Mouse (Mus musculus) intestine, embryonic 15.5 days (tissue): ENCODE data around the gene Nyap1. TPM values are rescaled to one million over a fixed set of nuclear protein-coding genes. Genes with fewer than 3 reads are reported as not detected.

Experiments used
- polyA plus RNA-seq: library from polyadenylated mRNA; unstranded; fragments of >200 nt; fragmentation: Nextera tagmentation; extraction: Ambion mirVana; gene quantifications from 2 replicates; pipeline ENCODE4 v1.2.1, GENCODE M21; 2015

Gene Nyap1
- polyA plus RNA-seq, 1 experiment from 2014 or later: 2.3 TPM

Other genes starting within 250 kb of the Nyap1 start
- gene Pop7, start 239.1 kb downstream of the Nyap1 start, polyA plus RNA-seq: 60.4 and 64.2 TPM in 2 replicates
- gene Gigyf1, start 223.1 kb downstream of the Nyap1 start, polyA plus RNA-seq: 8.4 and 10.4 TPM in 2 replicates
- gene Epo, start 208.4 kb downstream of the Nyap1 start, polyA plus RNA-seq: 0.42 and 0.63 TPM in 2 replicates
- 341 and 386 TPM in 2 replicates for gene Gnb2, start 208.1 kb downstream of the Nyap1 start, polyA plus RNA-seq
- gene Actl6b, start 188.1 kb downstream of the Nyap1 start, polyA plus RNA-seq: 4.5 and 6.0 TPM in 2 replicates
- gene Tfr2, start 171.8 kb downstream of the Nyap1 start, polyA plus RNA-seq: 0.97 and 1.1 TPM in 2 replicates
- 24.6 and 29.6 TPM in 2 replicates for gene Mospd3, start 140.5 kb downstream of the Nyap1 start, polyA plus RNA-seq
- gene Pcolce, start 127.8 kb downstream of the Nyap1 start, polyA plus RNA-seq: 103 and 109 TPM in 2 replicates
- gene Fbxo24, start 112.6 kb downstream of the Nyap1 start, polyA plus RNA-seq: 0.15 TPM in 1 of 2 replicates, not detected in the other
- gene Lrch4, start 112.5 kb downstream of the Nyap1 start, polyA plus RNA-seq: 34.7 and 36.3 TPM in 2 replicates
- 7.4 and 8.0 TPM in 2 replicates for gene Gm20605, start 112.4 kb downstream of the Nyap1 start, polyA plus RNA-seq
- gene Sap25, start 100.3 kb downstream of the Nyap1 start, polyA plus RNA-seq: 5.5 and 8.9 TPM in 2 replicates
- 0.13 and 0.18 TPM in 2 replicates for gene Irs3, start 95.9 kb downstream of the Nyap1 start, polyA plus RNA-seq
- gene Agfg2, start 56.9 kb downstream of the Nyap1 start, polyA plus RNA-seq: 19.5 and 20.8 TPM in 2 replicates
- gene Tsc22d4, start 4.1 kb upstream of the Nyap1 start, polyA plus RNA-seq: 117 and 118 TPM in 2 replicates
- gene Ppp1r35, start 37.2 kb upstream of the Nyap1 start, polyA plus RNA-seq: 22.3 and 22.7 TPM in 2 replicates
- 8.9 and 9.2 TPM in 2 replicates for gene Mepce, start 46.0 kb upstream of the Nyap1 start, polyA plus RNA-seq
- 13.6 and 15.6 TPM in 2 replicates for gene Zcwpw1, start 46.2 kb upstream of the Nyap1 start, polyA plus RNA-seq
- gene Pilra, start 94.7 kb upstream of the Nyap1 start, polyA plus RNA-seq: 2.5 and 2.9 TPM in 2 replicates
- 1.1 and 2.8 TPM in 2 replicates for gene Pilrb1, start 116.5 kb upstream of the Nyap1 start, polyA plus RNA-seq
- gene Pilrb2, start 130.2 kb upstream of the Nyap1 start, polyA plus RNA-seq: 0.74 and 1.2 TPM in 2 replicates
- 32.9 and 33.1 TPM in 2 replicates for gene Cyp3a13, start 180.0 kb upstream of the Nyap1 start, polyA plus RNA-seq
- 0.64 and 0.81 TPM in 2 replicates for gene Gjc3, start 221.5 kb upstream of the Nyap1 start, polyA plus RNA-seq
- gene Azgp1, start 239.9 kb upstream of the Nyap1 start, polyA plus RNA-seq: 0.14 and 0.25 TPM in 2 replicates